Mouse (Mus musculus) brown adipose tissue, adult 24 weeks (tissue): Measurements from ENCODE around the gene Fkbp5. TPM values are rescaled to one million over a fixed set of nuclear protein-coding genes. Genes with fewer than 3 reads are reported as not detected.

ENCODE experiments used
- H3K27ac ChIP-seq: fragments of 200-500 bp; replicated peaks from 2 replicates; pipeline ENCODE4 v1.5.1; 2012; ENCODE audit warnings: low read depth, mild to moderate bottlenecking, low read length
- H3K4me1 ChIP-seq: fragments of 200-500 bp; 2 replicates; pipeline ENCODE4 v1.6.1; 2012; ENCODE audit warnings: low read length, mixed read lengths; ENCODE audit not compliant: control insufficient read depth, insufficient read depth, insufficient read length
- H3K4me3 ChIP-seq: fragments of 200-500 bp; 2 replicates; pipeline ENCODE4 v1.5.1; 2012; ENCODE audit warnings: low read depth, mild to moderate bottlenecking, low read length, moderate library complexity; ENCODE audit not compliant: insufficient read depth
- polyA plus RNA-seq: library from polyadenylated mRNA; stranded (reverse); fragments of >200 nt; gene quantifications from 2 replicates; pipeline ENCODE4 v1.2.4, GENCODE M21; 2012; ENCODE audit not compliant: missing spikeins, insufficient read depth, insufficient read length

Gene Fkbp5
- polyA plus RNA-seq, 1 experiment: 3.9 TPM

DNA sequence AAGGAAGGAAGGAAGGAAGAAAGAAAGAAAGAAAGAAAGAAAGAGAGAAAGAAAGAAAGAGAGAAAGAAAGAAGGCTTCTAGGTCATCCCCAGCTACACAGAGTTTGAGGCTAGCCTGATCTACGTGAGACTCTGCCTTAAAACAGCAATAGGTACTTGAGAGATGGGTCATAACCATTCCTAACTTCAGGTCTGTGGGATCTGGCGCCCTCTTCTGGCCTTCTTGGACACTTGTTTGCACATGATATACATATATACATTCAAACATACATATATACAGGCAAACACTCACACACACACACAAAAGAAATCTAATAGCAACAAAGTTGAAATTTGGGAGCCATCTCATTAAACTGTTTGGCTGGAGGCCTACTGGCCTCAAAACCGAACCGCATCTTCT, 133.0 kb downstream of the Fkbp5 start:
- Histone ChIP-seq H3K27ac (no peak overlapping the region), H3K4me1 (no peaks in the 10 kb centered on the region), H3K4me3 (no peak overlapping the region)

GRCm38 (mm10) chr17:28380255-28380654, 137.1 kb downstream of the Fkbp5 start:
- H3K4me3 ChIP-seq: no peak overlapping the region
- H3K4me1 ChIP-seq: no peaks in the 10 kb centered on the region; the same call in 1 of the 2 replicates
- H3K27ac ChIP-seq: no peak overlapping the region

GRCm38 (mm10) chr17:28375592-28376061, 141.7 kb downstream of the Fkbp5 start:
- H3K4me3 ChIP-seq: no peak overlapping the region

GRCm38 (mm10) chr17:28374494-28374893, 142.8 kb downstream of the Fkbp5 start:
- H3K4me3 ChIP-seq: no peak overlapping the region
- H3K4me1 ChIP-seq: no peaks in the 10 kb centered on the region; the same call in 1 of the 2 replicates
- H3K27ac ChIP-seq: no peak overlapping the region

More at GRCm38 (mm10) chr17:28375592-28376061, 141.7 kb downstream of the Fkbp5 start:
- Histone ChIP-seq H3K4me1 (no peaks in the 10 kb centered on the region; the same call in 1 of the 2 replicates), H3K27ac (no peak overlapping the region)

- Histone ChIP-seq H3K4me1 (no peaks in the 10 kb centered on the region; the same call in 1 of the 2 replicates), H3K27ac (no peak overlapping the region), H3K4me3 (no peak overlapping the region)
Measured at GRCm38 (mm10) chr17:28373821-28374220, 143.5 kb downstream of the Fkbp5 start.

GRCm38 (mm10) chr17:28371941-28372340, 145.4 kb downstream of the Fkbp5 start:
- Histone ChIP-seq H3K27ac (no peak overlapping the region), H3K4me3 (no peak overlapping the region), H3K4me1 (no peaks in the 10 kb centered on the region; the same call in 1 of the 2 replicates)

DNA sequence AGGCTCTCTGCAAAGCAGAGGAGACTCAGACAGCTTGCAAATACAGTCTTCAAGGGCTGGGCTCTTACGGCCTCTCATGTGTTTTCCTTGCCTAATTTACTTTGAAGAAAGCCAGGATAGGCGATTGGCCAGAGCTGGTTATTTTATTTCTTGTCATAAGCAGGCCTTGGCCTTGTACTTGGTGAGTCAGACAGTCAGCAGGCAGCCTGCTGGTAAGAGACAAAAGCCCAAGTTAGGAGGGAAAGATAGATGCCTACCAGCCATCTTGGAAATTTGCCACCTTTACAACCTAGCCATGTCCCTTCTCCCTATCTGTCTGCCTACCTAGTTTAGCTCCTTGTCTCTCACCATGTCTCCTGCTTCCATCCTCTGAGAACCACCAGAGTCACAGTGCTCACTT, 146.0 kb downstream of the Fkbp5 start:
- Histone ChIP-seq H3K27ac (no peak overlapping the region), H3K4me3 (no peak overlapping the region), H3K4me1 (no peaks in the 10 kb centered on the region; the same call in 1 of the 2 replicates)

DNA sequence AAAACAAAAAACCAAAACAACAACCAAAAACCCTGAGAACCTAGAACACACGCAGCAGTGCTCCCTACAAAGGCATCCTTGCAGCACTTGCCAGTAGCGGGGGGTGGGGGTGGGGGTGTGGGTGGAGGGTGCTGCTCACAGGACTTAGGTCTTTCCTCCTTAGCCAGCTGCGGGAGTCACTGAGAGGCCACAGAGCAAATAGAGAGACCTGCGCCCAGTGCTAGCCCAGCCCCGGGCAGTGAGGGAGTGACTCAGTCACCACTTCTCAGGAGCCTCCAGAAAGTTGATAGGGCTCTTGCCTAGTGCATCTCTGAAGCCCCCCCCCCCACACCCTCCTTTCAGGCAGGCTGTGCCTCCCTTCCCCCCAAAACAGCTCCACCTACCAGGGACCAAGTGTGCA, 148.3 kb downstream of the Fkbp5 start:
- H3K4me3 ChIP-seq: no peak overlapping the region
- no peaks in the 10 kb centered on the region for H3K4me1 ChIP-seq
- H3K27ac ChIP-seq: no peak overlapping the region

- Histone ChIP-seq H3K4me1 (no peaks in the 10 kb centered on the region), H3K27ac (no peak overlapping the region), H3K4me3 (no peak overlapping the region)
Measured at GRCm38 (mm10) chr17:28368449-28368848, 148.9 kb downstream of the Fkbp5 start.

GRCm38 (mm10) chr17:28365122-28365521, 152.2 kb downstream of the Fkbp5 start, which contains the start of gene Tulp1:
Gene Tulp1 (minus strand): TSS chr17:28365222.
- Histone ChIP-seq H3K4me3 (no peak within 1 kb of the TSS), H3K27ac (no peak within 1 kb of the TSS)

GRCm38 (mm10) chr17:28363507-28363906, 153.8 kb downstream of the Fkbp5 start:
- Histone ChIP-seq H3K4me3 (no peak overlapping the region), H3K27ac (no peak overlapping the region), H3K4me1 (no peaks in the 10 kb centered on the region)

More at GRCm38 (mm10) chr17:28365122-28365521, 152.2 kb downstream of the Fkbp5 start, which contains the start of gene Tulp1:
- no peaks in the 10 kb centered on the region for H3K4me1 ChIP-seq

GRCm38 (mm10) chr17:28362653-28363292, 154.6 kb downstream of the Fkbp5 start:
- Histone ChIP-seq H3K4me3 (peak overlapping the region; percentile 31), H3K4me1 (no peaks in the 10 kb centered on the region), H3K27ac (no peak overlapping the region)

- H3K4me1 ChIP-seq: no peaks in the 10 kb centered on the region
- no peak overlapping the region for H3K27ac ChIP-seq
- H3K4me3 ChIP-seq: no peak overlapping the region
Measured at GRCm38 (mm10) chr17:28361921-28362652, 155.2 kb downstream of the Fkbp5 start.

DNA sequence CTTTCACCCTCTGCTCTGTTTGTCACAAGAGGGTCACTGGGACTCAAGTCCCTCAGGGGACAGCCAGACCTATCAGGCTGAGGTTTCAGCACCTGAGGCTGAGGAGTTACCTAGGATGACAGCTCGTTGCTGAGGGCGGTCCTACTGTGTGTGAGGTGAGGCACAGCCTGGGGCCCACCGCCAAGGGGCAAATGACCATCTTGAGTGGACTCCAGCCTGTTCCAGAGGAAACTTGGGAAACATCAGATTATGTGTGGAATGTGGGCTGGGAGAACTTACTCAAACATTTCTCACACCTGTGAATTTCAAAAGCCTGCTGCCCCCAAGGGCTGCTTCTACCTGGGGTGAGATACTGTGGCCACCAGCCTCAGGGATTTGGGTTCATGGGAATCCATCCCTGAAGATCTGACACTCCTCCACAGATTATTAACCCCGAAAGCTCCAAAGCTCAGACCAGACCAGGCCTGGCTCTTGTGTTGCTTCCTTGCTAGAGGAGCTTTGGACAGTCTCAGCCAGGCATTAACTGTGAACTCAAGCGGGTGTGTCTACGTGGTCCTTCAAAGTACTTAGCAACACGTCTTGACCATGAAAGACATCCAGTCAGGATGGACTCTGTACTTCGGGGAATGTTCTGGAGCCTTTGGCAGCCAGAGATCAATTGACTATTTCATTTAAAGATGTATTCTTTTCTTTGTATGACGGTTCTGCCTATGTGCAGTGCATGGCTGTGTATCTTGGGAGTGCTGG, 156.6 kb downstream of the Fkbp5 start:
- Histone ChIP-seq H3K4me1 (no peaks in the 10 kb centered on the region), H3K27ac (no peak overlapping the region), H3K4me3 (no peak overlapping the region)
